Mouse (Mus musculus): Measurements from ENCODE around the gene Zkscan17. TPM values are rescaled to one million over a fixed set of nuclear protein-coding genes. Genes with fewer than 3 reads are reported as not detected.
A peak's percentile ranks its signal among the peaks of the same experiment; 100 is the strongest.

The Zkscan17 gene
- polyA plus RNA-seq, 2 experiments: 2.3 to 3.4 TPM

DNA sequence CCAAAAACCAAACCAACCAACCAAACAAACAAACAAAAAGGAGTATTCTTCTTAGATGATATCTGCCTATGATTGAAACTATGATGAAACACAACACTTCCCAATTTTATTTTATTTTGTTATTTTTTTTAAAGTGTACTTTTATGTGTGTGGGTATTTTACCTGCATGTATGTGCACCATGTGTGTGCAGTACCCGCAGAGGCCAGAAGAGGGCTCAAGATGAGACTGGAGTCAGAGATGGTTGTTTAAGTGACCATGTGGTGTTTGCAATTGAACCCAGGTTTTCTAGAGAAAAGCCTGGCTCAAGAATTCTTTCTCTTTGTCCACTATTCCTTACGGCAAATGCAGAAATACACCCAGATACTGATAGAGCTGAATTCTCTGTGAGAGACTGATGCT is 2.4 kb downstream of the Zkscan17 start:
- no peaks in the 10 kb centered on the region for H3K36me3 ChIP-seq (replicated peaks; ENCODE audit: control insufficient read depth, insufficient read depth, low read depth)
- no peak overlapping the region for H3K27ac ChIP-seq
- H3K4me1 ChIP-seq (replicated peaks; ENCODE audit: control insufficient read depth in 2 of 2, insufficient read depth in 2 of 2, low read length in 1 of 2): peaks cover 0 to 6% of the 10 kb centered on the region in 2 experiments; a peak in 2 of 4 replicates
- H3K4me3 ChIP-seq (ENCODE audit: insufficient read depth in 1 of 2, low read depth in 2 of 2, low read length in 2 of 2): no peak overlapping the region
- no peaks in the 10 kb centered on the region for H3K9me3 ChIP-seq (ENCODE audit: control insufficient read depth, low read length)
- H3K4me2 ChIP-seq (ENCODE audit: low read depth): no peak overlapping the region
- no peaks in the 10 kb centered on the region for H3K27me3 ChIP-seq (ENCODE audit: control insufficient read depth, insufficient read depth, low read length)
- DNase-seq (ENCODE audit: low read depth in 3 of 3, low spot score in 3 of 3) (no peak), ATAC-seq (ENCODE audit: insufficient read depth) (no peak)
- no peak for TF ChIP-seq EP300 (IDR thresholded peaks at IDR 0.05; ENCODE audit: low read depth)
- peak; percentile 17; the same call in 1 of the 2 replicates for TF ChIP-seq CTCF (IDR thresholded peaks at IDR 0.05; ENCODE audit: low read depth)
- 85% methylated on average over 2 of the region's 2 CpGs for WGBS (ENCODE audit: insufficient replicate concordance)
- no peak overlapping the region for H3K9ac ChIP-seq (replicated peaks)

- Histone ChIP-seq H3K9me3 (ENCODE audit: control insufficient read depth, low read length) (no peaks in the 10 kb centered on the region), H3K27ac (no peak overlapping the region), H3K4me2 (ENCODE audit: low read depth) (no peak overlapping the region), H3K36me3 (replicated peaks; ENCODE audit: control insufficient read depth, insufficient read depth, low read depth) (no peaks in the 10 kb centered on the region), H3K4me1 (replicated peaks; ENCODE audit: control insufficient read depth in 2 of 2, insufficient read depth in 2 of 2, low read length in 1 of 2) (peaks cover 0 to 4% of the 10 kb centered on the region in 2 experiments; a peak in 1 of 4 replicates), H3K9ac (replicated peaks) (no peak overlapping the region), H3K27me3 (ENCODE audit: control insufficient read depth, insufficient read depth, low read length) (no peaks in the 10 kb centered on the region), H3K4me3 (ENCODE audit: insufficient read depth in 1 of 2, low read depth in 2 of 2, low read length in 2 of 2) (no peak overlapping the region)
- DNase-seq (ENCODE audit: low read depth in 3 of 3, low spot score in 3 of 3): no peak
- TF ChIP-seq CTCF (IDR thresholded peaks at IDR 0.05; ENCODE audit: low read depth) (no peak), EP300 (IDR thresholded peaks at IDR 0.05; ENCODE audit: low read depth) (no peak)
- WGBS (ENCODE audit: insufficient replicate concordance): 56% methylated on average over 6 of the region's 6 CpGs
- no peak for ATAC-seq (ENCODE audit: insufficient read depth)
Measured at GRCm38 (mm10) chr11:59519741-59520495, 6.6 kb downstream of the Zkscan17 start.

- Histone ChIP-seq H3K4me1 (replicated peaks; ENCODE audit: control insufficient read depth in 2 of 2, insufficient read depth in 2 of 2, low read length in 1 of 2) (peaks cover 0 to 4% of the 10 kb centered on the region in 2 experiments; a peak in 1 of 4 replicates), H3K27ac (no peak overlapping the region), H3K27me3 (ENCODE audit: control insufficient read depth, insufficient read depth, low read length) (no peaks in the 10 kb centered on the region), H3K9me3 (ENCODE audit: control insufficient read depth, low read length) (no peaks in the 10 kb centered on the region), H3K36me3 (replicated peaks; ENCODE audit: control insufficient read depth, insufficient read depth, low read depth) (no peaks in the 10 kb centered on the region), H3K4me2 (ENCODE audit: low read depth) (no peak overlapping the region), H3K9ac (replicated peaks) (no peak overlapping the region), H3K4me3 (ENCODE audit: insufficient read depth in 1 of 2, low read depth in 2 of 2, low read length in 2 of 2) (no peak overlapping the region)
- DNase-seq (ENCODE audit: low read depth in 3 of 3, low spot score in 3 of 3): no peak
- 34% methylated on average over 10 of the region's 10 CpGs for WGBS (ENCODE audit: insufficient replicate concordance)
- no peak for ATAC-seq (ENCODE audit: insufficient read depth)
- no peak for TF ChIP-seq CTCF (IDR thresholded peaks at IDR 0.05; ENCODE audit: low read depth)
- TF ChIP-seq EP300 (IDR thresholded peaks at IDR 0.05; ENCODE audit: low read depth): no peak
Measured at GRCm38 (mm10) chr11:59518226-59518625, 8.3 kb downstream of the Zkscan17 start.

GRCm38 (mm10) chr11:59517441-59517840 is 9.1 kb downstream of the Zkscan17 start:
- TF ChIP-seq EP300 (IDR thresholded peaks at IDR 0.05; ENCODE audit: low read depth) (no peak), CTCF (IDR thresholded peaks at IDR 0.05; ENCODE audit: low read depth) (no peak)
- DNase-seq (ENCODE audit: low read depth in 3 of 3, low spot score in 3 of 3) (no peak), ATAC-seq (ENCODE audit: insufficient read depth) (no peak)
- Histone ChIP-seq H3K4me2 (ENCODE audit: low read depth) (no peak overlapping the region), H3K36me3 (replicated peaks; ENCODE audit: control insufficient read depth, insufficient read depth, low read depth) (no peaks in the 10 kb centered on the region), H3K27me3 (ENCODE audit: control insufficient read depth, insufficient read depth, low read length) (no peaks in the 10 kb centered on the region), H3K4me1 (replicated peaks; ENCODE audit: control insufficient read depth in 2 of 2, insufficient read depth in 2 of 2, low read length in 1 of 2) (peaks cover 0 to 4% of the 10 kb centered on the region in 2 experiments; a peak in 1 of 4 replicates), H3K9me3 (ENCODE audit: control insufficient read depth, low read length) (no peaks in the 10 kb centered on the region), H3K27ac (no peak overlapping the region), H3K9ac (replicated peaks) (no peak overlapping the region), H3K4me3 (ENCODE audit: insufficient read depth in 1 of 2, low read depth in 2 of 2, low read length in 2 of 2) (no peak overlapping the region)
- 61% methylated on average over 1 of the region's 1 CpGs for WGBS (ENCODE audit: insufficient replicate concordance)

GRCm38 (mm10) chr11:59514789-59515188 is 11.8 kb downstream of the Zkscan17 start:
- Histone ChIP-seq H3K4me2 (ENCODE audit: low read depth) (no peak overlapping the region), H3K36me3 (replicated peaks; ENCODE audit: control insufficient read depth, insufficient read depth, low read depth) (no peaks in the 10 kb centered on the region), H3K4me3 (ENCODE audit: insufficient read depth in 1 of 2, low read depth in 2 of 2, low read length in 2 of 2) (no peak overlapping the region), H3K9ac (replicated peaks) (no peak overlapping the region), H3K27me3 (ENCODE audit: control insufficient read depth, insufficient read depth, low read length) (no peaks in the 10 kb centered on the region), H3K27ac (no peak overlapping the region), H3K4me1 (replicated peaks; ENCODE audit: control insufficient read depth in 2 of 2, insufficient read depth in 2 of 2, low read length in 1 of 2) (peaks cover 0 to 4% of the 10 kb centered on the region in 2 experiments; a peak in 1 of 4 replicates), H3K9me3 (ENCODE audit: control insufficient read depth, low read length) (no peaks in the 10 kb centered on the region)
- ATAC-seq (ENCODE audit: insufficient read depth) (no peak), DNase-seq (ENCODE audit: low read depth in 3 of 3, low spot score in 3 of 3) (no peak)
- WGBS (ENCODE audit: insufficient replicate concordance): 34% methylated on average over 3 of the region's 3 CpGs
- TF ChIP-seq EP300 (IDR thresholded peaks at IDR 0.05; ENCODE audit: low read depth) (no peak), CTCF (IDR thresholded peaks at IDR 0.05; ENCODE audit: low read depth) (no peak)

Measured in liver, embryonic 14.5 days (tissue).